Mouse (Mus musculus) kidney, adult 2 months (tissue): Measurements from ENCODE around the gene Nacc1. TPM values are rescaled to one million over a fixed set of nuclear protein-coding genes. Genes with fewer than 3 reads are reported as not detected.
A peak's percentile ranks its signal among the peaks of the same experiment; 100 is the strongest.

Experiments
- DNase-seq: peaks from one replicate; pipeline ENCODE4 v3.0.0; 2021
- H3K27ac ChIP-seq: fragments of 200-500 bp; 2 replicates; pipeline ENCODE4 v1.5.1; 2012; ENCODE audit warnings: low read depth, low read length, control low read depth, inconsistent platforms; ENCODE audit not compliant: insufficient read depth
- H3K27me3 ChIP-seq: fragments of 200-500 bp; replicated peaks from 2 replicates; pipeline ENCODE4 v1.6.1; 2012; ENCODE audit warnings: mild to moderate bottlenecking, moderate library complexity, low read length, inconsistent platforms; ENCODE audit not compliant: control insufficient read depth, insufficient read depth
- H3K36me3 ChIP-seq: fragments of 200-500 bp; 2 replicates; pipeline ENCODE4 v1.6.1; 2012; ENCODE audit warnings: mild to moderate bottlenecking, moderate library complexity, low read length, inconsistent platforms; ENCODE audit not compliant: control insufficient read depth, insufficient read depth
- H3K4me1 ChIP-seq: fragments of 200-500 bp; 2 replicates; pipeline ENCODE4 v1.6.1; 2011; ENCODE audit warnings: low read length; ENCODE audit not compliant: control insufficient read depth, insufficient read depth
- H3K4me3 ChIP-seq: fragments of 200-500 bp; 2 replicates; pipeline ENCODE4 v1.5.1; 2011; ENCODE audit warnings: mild to moderate bottlenecking, low read depth, low read length, control low read depth; ENCODE audit not compliant: insufficient read depth
- CTCF ChIP-seq: fragments of 200-500 bp; conservative IDR thresholded peaks from 2 replicates; pipeline ENCODE4 v1.5.1; 2011; ENCODE audit warnings: low read depth, mild to moderate bottlenecking, control low read depth, low read length, moderate library complexity, mixed read lengths; ENCODE audit not compliant: insufficient read depth, insufficient read length
- POLR2A ChIP-seq: fragments of 200-500 bp; IDR thresholded peaks from one replicate; pipeline ENCODE4 v1.6.1; 2011; ENCODE audit warnings: low read depth, low read length, control low read depth
- WGBS: fragments of 180-500 bp; shearing (Covaris S2); methylation state at CpG from one replicate; pipeline ENCODE4 v1.1.7; 2018; 5-methylcytosine and 5-hydroxymethylcytosine counted together
- polyA plus RNA-seq: library from polyadenylated mRNA; depleted of rRNA; stranded (reverse); fragments of >200 nt; gene quantifications from 2 replicates; pipeline ENCODE4 v1.2.3, GENCODE M21; 2012

Nacc1 gene
- polyA plus RNA-seq, 1 experiment, result 85.8 TPM

- TF ChIP-seq CTCF, result no peak
- TF ChIP-seq POLR2A, result no peak
- Histone ChIP-seq H3K27me3 (no peaks in the 10 kb centered on the region), H3K27ac (peak overlapping the region; percentile 84), H3K4me1 (peaks cover 22% of the 10 kb centered on the region; the same call in 1 of the 2 replicates), H3K4me3 (peak overlapping the region; percentile 87), H3K36me3 (no peaks in the 10 kb centered on the region)
- WGBS, result under 1% methylated on average over 24 of the region's 24 CpGs
- peak; percentile 93 for DNase-seq
Observed at GRCm38 (mm10) chr8:84661458-84661871, 26.2 kb downstream of the Nacc1 start.

DNA sequence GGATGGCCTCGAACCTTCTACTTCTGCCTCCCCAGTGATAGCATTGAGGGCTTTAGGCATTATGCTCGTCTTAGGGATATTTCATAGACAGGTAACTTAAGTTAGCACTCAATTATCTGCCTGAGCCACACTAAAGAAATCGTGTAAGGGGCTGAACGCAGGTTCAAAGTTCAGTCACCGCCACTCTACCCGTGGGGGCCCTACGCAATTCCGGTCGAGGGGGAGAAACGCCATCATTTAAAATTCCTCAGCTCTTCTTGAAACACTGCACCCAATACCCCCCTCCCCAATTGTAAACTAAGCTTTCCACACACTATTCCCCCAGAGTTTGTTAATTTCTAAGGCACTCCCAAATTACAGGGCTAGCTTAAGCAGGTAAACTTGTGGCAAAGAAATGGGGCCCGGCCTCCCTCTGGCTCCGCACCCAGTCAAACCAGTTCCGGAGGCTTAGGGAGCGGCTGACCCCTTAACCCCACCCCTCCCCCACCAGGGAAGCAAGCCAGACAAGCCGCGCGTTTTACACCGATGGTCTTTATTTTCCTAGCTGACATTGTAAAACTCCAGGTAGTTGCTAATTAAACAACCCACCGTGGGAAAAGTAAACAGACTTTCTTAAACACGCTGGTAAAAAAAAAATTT is 26.7 kb downstream of the Nacc1 start:
- H3K4me3 ChIP-seq, result peak overlapping the region; percentile 87
- no peaks in the 10 kb centered on the region for H3K27me3 ChIP-seq
- no peaks in the 10 kb centered on the region for H3K36me3 ChIP-seq
- H3K27ac ChIP-seq, result peak overlapping the region; percentile 84
- H3K4me1 ChIP-seq, result peaks cover 26% of the 10 kb centered on the region; the same call in 1 of the 2 replicates
- no peak for TF ChIP-seq POLR2A
- TF ChIP-seq CTCF, result no peak
- WGBS, result 3% methylated on average over 20 of the region's 20 CpGs
- peak; percentile 80 for DNase-seq

GRCm38 (mm10) chr8:84659936-84660818 is 27.5 kb downstream of the Nacc1 start:
- H3K4me3 ChIP-seq, result peak overlapping the region; percentile 87
- WGBS, result 6% methylated on average over 33 of the region's 33 CpGs
- no peaks in the 10 kb centered on the region for H3K36me3 ChIP-seq
- no peaks in the 10 kb centered on the region for H3K27me3 ChIP-seq
- peak; percentile 80 for DNase-seq
- peak overlapping the region; percentile 84 for H3K27ac ChIP-seq
- peaks cover 21% of the 10 kb centered on the region; the same call in 1 of the 2 replicates for H3K4me1 ChIP-seq
- TF ChIP-seq CTCF (no peak), POLR2A (peak; percentile 14)

GRCm38 (mm10) chr8:84658951-84659350 is 28.7 kb downstream of the Nacc1 start:
- Histone ChIP-seq H3K4me3 (no peak overlapping the region), H3K27ac (no peak overlapping the region), H3K27me3 (no peaks in the 10 kb centered on the region), H3K36me3 (no peaks in the 10 kb centered on the region), H3K4me1 (peaks cover 21% of the 10 kb centered on the region; the same call in 1 of the 2 replicates)
- TF ChIP-seq POLR2A (no peak), CTCF (no peak)
- WGBS, result 87% methylated on average over 1 of the region's 1 CpGs
- DNase-seq, result no peak

DNA sequence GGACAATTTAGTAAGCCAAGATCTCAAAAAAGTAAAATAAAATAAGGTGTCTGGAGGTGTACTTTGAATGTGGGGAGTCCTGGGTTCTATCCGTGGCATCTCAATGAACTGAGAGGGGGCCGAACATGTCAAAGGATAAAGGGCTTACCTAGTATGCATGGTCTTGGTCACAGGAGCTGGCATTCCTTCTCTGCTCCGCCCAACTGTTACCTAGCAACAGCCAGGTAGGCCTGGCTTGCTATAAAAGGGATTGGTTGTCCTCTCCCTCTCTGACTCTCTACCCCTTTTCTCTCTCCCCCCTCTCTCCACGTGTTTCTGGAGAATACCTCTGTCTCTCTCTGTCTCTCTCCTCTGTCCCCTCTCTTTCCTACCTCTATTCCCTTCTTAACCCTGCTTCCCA is 30.0 kb downstream of the Nacc1 start:
- H3K4me1 ChIP-seq, result peaks cover 21% of the 10 kb centered on the region; the same call in 1 of the 2 replicates
- TF ChIP-seq POLR2A, result no peak
- no peak for TF ChIP-seq CTCF
- peak overlapping the region; percentile 86; the same call in 1 of the 2 replicates for H3K27ac ChIP-seq
- H3K27me3 ChIP-seq, result no peaks in the 10 kb centered on the region
- peak; percentile 41 for DNase-seq
- no peaks in the 10 kb centered on the region for H3K36me3 ChIP-seq
- H3K4me3 ChIP-seq, result no peak overlapping the region
- 68% methylated on average over 4 of the region's 4 CpGs for WGBS

GRCm38 (mm10) chr8:84657203-84657602 is 30.5 kb downstream of the Nacc1 start:
- H3K36me3 ChIP-seq, result no peaks in the 10 kb centered on the region
- peaks cover 21% of the 10 kb centered on the region; the same call in 1 of the 2 replicates for H3K4me1 ChIP-seq
- H3K27me3 ChIP-seq, result no peaks in the 10 kb centered on the region
- H3K27ac ChIP-seq, result peak overlapping the region; percentile 86
- no peak overlapping the region; the same call in 1 of the 2 replicates for H3K4me3 ChIP-seq
- TF ChIP-seq POLR2A, result no peak
- no peak for TF ChIP-seq CTCF
- no peak for DNase-seq
